Comparison of ENCODE assay signal across 11 mouse cellular contexts in genomic region chr11:86592993-86593392, GRCm38 (mm10). TPM values are rescaled to one million over a fixed set of nuclear protein-coding genes. Genes with fewer than 3 reads are reported as not detected.
DNase-seq lines count a peak whose midpoint lies in the region; ATAC-seq lines count a peak whose summit lies in the region.
"Had no signal": no experiment of that assay in that cellular context is flagged by ENCODE, and none has a peak within 500 bp of the region (broad histone marks: within the 10 kb centered on the region; RNA-seq: fewer than 3 reads in every experiment).

No protein-coding gene starts in this region.

- H3K36me3 ChIP-seq in heart, embryonic 12.5 days: no peaks in the 10 kb centered on the region
- H3K36me3 ChIP-seq in liver, embryonic 13.5 days: 0 out of 2 replicates have a peak, but pooled peaks cover 9% of the 10 kb centered on the region

- DNase-seq in heart, postnatal 4 days: no peak
- DNase-seq in 3T3-L1 (ENCODE audit: low read depth, low spot score): peak; percentile 95
- no peak for DNase-seq in liver, embryonic 13.5 days
- no peak for DNase-seq in embryo, embryonic 10.5 days (ENCODE audit: low spot score)
- DNase-seq in right cerebral cortex, postnatal 4 days: no peak
- no peak for DNase-seq in adrenal gland, postnatal 10 days
- DNase-seq: kidney, adult 18-20 months; thymus, postnatal 14 days had no signal

- H3K4me3 ChIP-seq in heart, embryonic 12.5 days: no peak overlapping the region
- no peak overlapping the region for H3K4me3 ChIP-seq in liver, embryonic 13.5 days (replicated peaks)
- H3K4me3 ChIP-seq: embryonic facial prominence, embryonic 13.5 days had no signal

- no peaks in the 10 kb centered on the region for H3K9me3 ChIP-seq in heart, embryonic 12.5 days (replicated peaks)
- H3K9me3 ChIP-seq in liver, embryonic 13.5 days (replicated peaks): no peaks in the 10 kb centered on the region
- H3K9me3 ChIP-seq: embryonic facial prominence, embryonic 13.5 days had no signal

- no peak overlapping the region for H3K4me2 ChIP-seq in heart, embryonic 12.5 days
- peak overlapping the region; percentile 17; the same call in 1 of the 2 replicates for H3K4me2 ChIP-seq in liver, embryonic 13.5 days
- H3K4me2 ChIP-seq: embryonic facial prominence, embryonic 13.5 days had no signal

- H3K4me1 ChIP-seq in heart, embryonic 12.5 days (replicated peaks): peaks cover 25% of the 10 kb centered on the region
- H3K4me1 ChIP-seq in liver, embryonic 13.5 days (replicated peaks): peaks cover 54% of the 10 kb centered on the region

- 0 out of 2 replicates have a peak, but pooled peaks have one; percentile 48 for ATAC-seq in heart, embryonic 12.5 days (ENCODE audit: insufficient number of reproducible peaks, low FRiP score)
- ATAC-seq in activated CD4-positive, CD25-positive, alpha-beta regulatory T cell, adult 4 months: peak; percentile 79
- peak; percentile 80 for ATAC-seq in liver, embryonic 13.5 days (ENCODE audit: low read depth)

- 19% methylated on average over 3 of the region's 3 CpGs for WGBS in heart, embryonic 12.5 days
- 5% methylated on average over 3 of the region's 3 CpGs for WGBS in liver, embryonic 13.5 days (ENCODE audit: insufficient replicate concordance)

- no peak overlapping the region for H3K9ac ChIP-seq in heart, embryonic 12.5 days
- 0 out of 2 replicates have a peak overlapping the region, but pooled peaks have one; percentile 17 for H3K9ac ChIP-seq in liver, embryonic 13.5 days
- H3K9ac ChIP-seq: embryonic facial prominence, embryonic 13.5 days had no signal

- no peaks in the 10 kb centered on the region for H3K27me3 ChIP-seq in heart, embryonic 12.5 days (replicated peaks)
- no peaks in the 10 kb centered on the region for H3K27me3 ChIP-seq in liver, embryonic 13.5 days
- H3K27me3 ChIP-seq: embryonic facial prominence, embryonic 13.5 days had no signal

- peak overlapping the region; percentile 47; the same call in 1 of the 2 replicates for H3K27ac ChIP-seq in heart, embryonic 12.5 days (ENCODE audit: poor library complexity, severe bottlenecking)
- H3K27ac ChIP-seq in liver, embryonic 13.5 days: peak overlapping the region; percentile 67
- H3K27ac ChIP-seq: embryonic facial prominence, embryonic 13.5 days had no signal

RNA-seq across cellular contexts. Expression of gene Tubd1, which starts 48.2 kb away (rescaled TPM):
- polyA plus RNA-seq in heart, embryonic 12.5 days (2016; fragmentation: Nextera tagmentation; extraction: Ambion mirVana): 11.1 and 11.4 TPM in 2 replicates
- 1 to 10 TPM; 8.4 to 9.7 TPM for total RNA-seq in heart, postnatal 4 days (2021)
- 1 to 10 TPM; 5.7 to 5.9 TPM for polyA plus RNA-seq in activated CD4-positive, CD25-positive, alpha-beta regulatory T cell, adult 4 months (2017; shearing (Covaris generic))
- polyA plus RNA-seq in liver, embryonic 13.5 days (2015; fragmentation: Nextera tagmentation; extraction: Ambion mirVana): 13.2 and 13.6 TPM in 2 replicates
- total RNA-seq in adrenal gland, postnatal 10 days (2021): 1 to 10 TPM; 7.5 to 8.2 TPM

RNA-seq across cellular contexts. Expression of gene Rps6kb1, which starts 48.4 kb away (rescaled TPM):
- polyA plus RNA-seq in heart, embryonic 12.5 days (2016; fragmentation: Nextera tagmentation; extraction: Ambion mirVana): 56.8 and 57.1 TPM in 2 replicates
- total RNA-seq in heart, postnatal 4 days (2021): 10 to 100 TPM; 27.7 to 28.8 TPM
- polyA plus RNA-seq in activated CD4-positive, CD25-positive, alpha-beta regulatory T cell, adult 4 months (2017; shearing (Covaris generic)): 10 to 100 TPM; 40.2 to 56.5 TPM
- 30.5 and 34.4 TPM in 2 replicates for polyA plus RNA-seq in liver, embryonic 13.5 days (2015; fragmentation: Nextera tagmentation; extraction: Ambion mirVana)
- 10 to 100 TPM; 33.3 to 37.8 TPM for total RNA-seq in adrenal gland, postnatal 10 days (2021)
